Mouse (Mus musculus): ENCODE results near the gene Ndc80. TPM values are rescaled to one million over a fixed set of nuclear protein-coding genes. Genes with fewer than 3 reads are reported as not detected.
A peak's percentile ranks its signal among the peaks of the same experiment; 100 is the strongest.

Ndc80 gene
- polyA plus RNA-seq, 1 experiment from 2014 or later = 7.8 TPM

DNA sequence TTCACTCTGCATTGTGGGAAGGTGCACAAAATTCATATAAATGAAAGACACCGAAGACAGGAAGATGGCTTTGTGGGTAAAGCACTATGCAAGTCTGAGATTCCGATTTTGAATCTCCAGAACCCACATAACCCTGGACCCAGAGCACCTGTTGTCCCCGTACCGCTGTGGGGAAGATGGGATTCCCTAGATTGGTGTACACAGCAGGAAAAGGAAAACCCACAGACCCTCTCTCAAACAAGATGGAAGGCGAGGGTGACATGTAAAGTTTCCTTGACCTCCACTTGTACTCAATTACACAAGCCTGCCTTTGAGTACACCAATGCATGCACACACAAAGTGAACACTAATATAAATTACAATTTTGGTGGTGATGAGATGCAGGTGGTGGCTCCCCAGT is 41.9 kb downstream of the Ndc80 start:
- ATAC-seq = no peak
- H3K36me3 ChIP-seq (ENCODE audit: control insufficient read depth, insufficient read depth, low read length) = no peaks in the 10 kb centered on the region
- no peak overlapping the region for H3K9ac ChIP-seq (ENCODE audit: low read depth, low read length)
- H3K9me3 ChIP-seq (ENCODE audit: control insufficient read depth, low read length) = no peaks in the 10 kb centered on the region
- no peaks in the 10 kb centered on the region for H3K4me1 ChIP-seq (ENCODE audit: control insufficient read depth, insufficient read depth, low read depth, low read length)
- no peak overlapping the region for H3K27ac ChIP-seq (ENCODE audit: low read depth, low read length)
- no peaks in the 10 kb centered on the region for H3K27me3 ChIP-seq (replicated peaks; ENCODE audit: control insufficient read depth, insufficient read depth, low read length)
- H3K4me3 ChIP-seq (ENCODE audit: low read length) = no peak overlapping the region
- 90% methylated on average over 5 of the region's 5 CpGs for WGBS
- no peak overlapping the region for H3K4me2 ChIP-seq (ENCODE audit: low read length)

DNA sequence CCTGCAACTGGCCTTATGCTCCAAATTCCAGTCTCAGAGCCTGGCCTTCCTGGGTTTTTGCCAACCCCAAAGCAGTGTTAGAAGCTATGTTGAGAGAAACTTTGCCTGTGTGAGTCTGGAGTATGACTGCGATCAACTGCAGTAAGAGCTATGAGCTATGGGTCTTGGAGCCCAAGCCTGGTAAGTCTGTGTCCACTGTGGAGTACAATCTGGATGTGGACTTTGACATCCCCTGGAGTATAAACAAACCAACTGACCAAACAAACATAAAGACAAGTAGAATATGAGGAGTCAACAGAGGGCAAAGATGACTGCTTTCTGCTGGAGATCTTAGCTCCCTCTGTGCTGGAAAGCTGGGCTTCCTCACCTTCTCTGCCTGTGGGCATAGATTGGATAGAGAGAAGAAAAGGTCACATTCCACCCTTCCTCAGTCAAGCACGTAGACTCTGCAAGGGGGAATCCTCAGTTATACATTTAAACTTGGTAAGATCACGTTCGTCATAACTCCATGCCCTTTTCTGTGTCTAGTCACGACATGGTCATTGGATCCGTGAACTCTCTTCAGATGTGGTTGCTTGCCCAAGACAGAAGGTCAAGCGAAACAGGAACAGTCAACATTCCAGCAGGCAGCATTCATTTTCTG is 43.1 kb downstream of the Ndc80 start:
- no peak overlapping the region for H3K27ac ChIP-seq (ENCODE audit: low read depth, low read length)
- no peak for ATAC-seq
- H3K4me3 ChIP-seq (ENCODE audit: low read length) = no peak overlapping the region
- no peaks in the 10 kb centered on the region for H3K36me3 ChIP-seq (ENCODE audit: control insufficient read depth, insufficient read depth, low read length)
- no peak overlapping the region for H3K9ac ChIP-seq (ENCODE audit: low read depth, low read length)
- WGBS = 86% methylated on average over 7 of the region's 7 CpGs
- H3K27me3 ChIP-seq (replicated peaks; ENCODE audit: control insufficient read depth, insufficient read depth, low read length) = no peaks in the 10 kb centered on the region
- no peak overlapping the region for H3K4me2 ChIP-seq (ENCODE audit: low read length)
- H3K9me3 ChIP-seq (ENCODE audit: control insufficient read depth, low read length) = no peaks in the 10 kb centered on the region
- no peaks in the 10 kb centered on the region for H3K4me1 ChIP-seq (ENCODE audit: control insufficient read depth, insufficient read depth, low read depth, low read length)

DNA sequence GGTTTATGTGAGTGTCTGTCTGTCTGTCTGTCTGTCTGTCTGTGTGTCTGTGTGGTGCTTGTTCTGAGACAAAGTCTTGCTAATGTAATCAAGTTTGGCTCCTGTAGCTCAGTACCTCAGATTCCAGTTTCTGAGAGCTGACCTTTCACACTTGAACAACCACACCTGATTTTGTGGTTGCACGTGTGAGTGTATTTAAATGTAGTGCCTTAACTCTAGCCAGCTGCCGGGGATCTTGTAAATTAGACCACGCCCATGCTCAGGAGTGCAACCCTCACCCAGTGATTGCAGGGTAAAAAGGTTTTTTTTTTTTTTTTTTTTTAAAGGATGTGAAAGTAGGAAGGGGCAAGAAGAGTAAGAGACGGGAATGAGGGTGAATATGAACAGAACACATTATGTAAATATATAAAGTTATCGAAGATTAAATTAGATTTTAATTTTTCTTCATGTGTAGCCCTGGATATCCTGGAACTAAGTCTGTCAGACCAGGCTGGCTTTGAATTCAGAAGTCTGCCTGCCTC is 47.2 kb downstream of the Ndc80 start:
- H3K4me2 ChIP-seq (ENCODE audit: low read length) = no peak overlapping the region
- H3K9ac ChIP-seq (ENCODE audit: low read depth, low read length) = no peak overlapping the region
- ATAC-seq = no peak
- H3K9me3 ChIP-seq (ENCODE audit: control insufficient read depth, low read length) = no peaks in the 10 kb centered on the region
- no peak overlapping the region for H3K27ac ChIP-seq (ENCODE audit: low read depth, low read length)
- 72% methylated on average over 5 of the region's 5 CpGs for WGBS
- peaks cover 3% of the 10 kb centered on the region for H3K4me1 ChIP-seq (ENCODE audit: control insufficient read depth, insufficient read depth, low read depth, low read length)
- no peaks in the 10 kb centered on the region for H3K27me3 ChIP-seq (replicated peaks; ENCODE audit: control insufficient read depth, insufficient read depth, low read length)
- no peaks in the 10 kb centered on the region for H3K36me3 ChIP-seq (ENCODE audit: control insufficient read depth, insufficient read depth, low read length)
- H3K4me3 ChIP-seq (ENCODE audit: low read length) = no peak overlapping the region

DNA sequence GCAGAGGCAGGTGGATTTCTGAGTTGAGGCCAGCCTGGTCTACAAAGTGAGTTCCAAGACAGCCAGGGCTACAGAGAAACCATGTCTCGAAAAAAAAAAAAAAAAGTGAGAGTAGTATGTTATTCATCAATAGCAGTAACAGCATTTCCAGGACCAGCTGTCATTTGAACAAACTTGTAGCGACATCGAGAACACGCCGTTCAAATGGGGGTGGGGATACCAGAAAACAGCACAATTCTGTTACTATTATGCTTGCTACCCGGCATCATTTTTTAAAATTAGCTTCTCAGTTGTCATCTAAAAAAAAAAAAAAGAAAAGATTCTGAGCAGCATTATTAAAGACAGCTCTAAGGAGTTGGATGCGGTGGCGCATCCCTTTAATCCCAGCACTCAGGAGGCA is 49.2 kb downstream of the Ndc80 start:
- 96% methylated on average over 8 of the region's 8 CpGs for WGBS
- ATAC-seq = no peak
- no peak overlapping the region for H3K4me2 ChIP-seq (ENCODE audit: low read length)

DNA sequence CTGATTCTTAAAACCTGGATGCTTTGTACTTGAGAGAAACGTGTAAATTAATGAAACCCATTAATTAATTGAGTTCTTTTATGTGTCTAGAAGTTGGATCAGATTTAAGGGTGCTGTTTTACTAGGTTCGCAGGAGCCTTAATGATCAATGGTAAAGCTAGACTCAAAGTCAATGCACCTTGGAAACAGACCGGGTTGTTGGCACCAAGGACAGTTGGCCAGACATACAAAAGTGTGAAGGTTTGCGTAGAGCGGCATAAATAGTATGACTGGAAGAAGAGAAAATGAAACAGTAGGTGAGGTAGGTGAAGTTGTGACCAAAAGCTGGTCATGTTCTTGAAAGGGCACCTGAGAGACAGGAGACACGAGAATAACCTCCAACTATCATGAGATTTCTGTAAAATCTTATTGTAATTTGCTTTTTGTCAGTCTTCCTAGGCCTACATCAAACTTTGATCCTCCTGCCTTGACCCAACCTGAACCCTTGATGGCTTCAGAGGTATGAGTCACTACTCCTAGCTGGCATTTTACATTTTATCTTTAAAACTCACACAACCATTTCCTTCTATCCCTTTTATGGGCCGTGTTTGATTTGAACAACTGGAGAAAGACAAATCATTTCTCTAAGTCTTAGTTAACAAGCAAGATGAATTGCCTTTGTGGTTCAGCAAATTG is 50.2 kb downstream of the Ndc80 start:
- H3K27me3 ChIP-seq (replicated peaks; ENCODE audit: control insufficient read depth, insufficient read depth, low read length) = no peaks in the 10 kb centered on the region
- H3K36me3 ChIP-seq (ENCODE audit: control insufficient read depth, insufficient read depth, low read length) = no peaks in the 10 kb centered on the region
- ATAC-seq = no peak
- H3K9ac ChIP-seq (ENCODE audit: low read depth, low read length) = peak overlapping the region; percentile 81
- H3K4me3 ChIP-seq (ENCODE audit: low read length) = peak overlapping the region; percentile 93
- no peaks in the 10 kb centered on the region for H3K9me3 ChIP-seq (ENCODE audit: control insufficient read depth, low read length)
- 83% methylated on average over 7 of the region's 7 CpGs for WGBS
- no peak overlapping the region for H3K27ac ChIP-seq (ENCODE audit: low read depth, low read length)
- peak overlapping the region; percentile 63 for H3K4me2 ChIP-seq (ENCODE audit: low read length)
- H3K4me1 ChIP-seq (ENCODE audit: control insufficient read depth, insufficient read depth, low read depth, low read length) = peaks cover 11% of the 10 kb centered on the region

More for the DNA sequence above, 49.2 kb downstream of the Ndc80 start:
- H3K4me1 ChIP-seq (ENCODE audit: control insufficient read depth, insufficient read depth, low read depth, low read length) = peaks cover 11% of the 10 kb centered on the region
- no peak overlapping the region for H3K9ac ChIP-seq (ENCODE audit: low read depth, low read length)
- no peaks in the 10 kb centered on the region for H3K27me3 ChIP-seq (replicated peaks; ENCODE audit: control insufficient read depth, insufficient read depth, low read length)
- H3K27ac ChIP-seq (ENCODE audit: low read depth, low read length) = no peak overlapping the region
- H3K36me3 ChIP-seq (ENCODE audit: control insufficient read depth, insufficient read depth, low read length) = no peaks in the 10 kb centered on the region
- H3K9me3 ChIP-seq (ENCODE audit: control insufficient read depth, low read length) = no peaks in the 10 kb centered on the region
- H3K4me3 ChIP-seq (ENCODE audit: low read length) = no peak overlapping the region

DNA sequence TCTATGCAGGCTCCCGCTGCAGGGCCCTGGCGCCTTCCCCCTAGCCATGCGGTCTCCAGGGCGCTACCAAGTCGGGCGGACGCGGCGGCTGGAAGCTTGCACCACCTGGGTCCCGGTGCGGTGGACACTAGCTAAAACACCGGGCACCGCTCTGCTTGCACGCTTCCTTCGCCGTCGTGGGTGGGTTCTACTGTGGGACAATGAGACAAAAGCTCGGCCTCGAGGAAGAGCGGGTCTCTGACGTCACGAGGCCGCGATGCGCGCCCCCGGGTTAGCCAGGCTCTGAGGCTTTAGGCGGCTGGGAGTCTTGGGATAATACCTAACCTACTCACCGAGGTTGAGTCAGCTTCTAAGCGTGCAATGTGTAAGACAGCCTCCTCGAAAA is 51.0 kb downstream of the Ndc80 start:
- Histone ChIP-seq H3K4me1 (ENCODE audit: control insufficient read depth, insufficient read depth, low read depth, low read length) (peaks cover 11% of the 10 kb centered on the region), H3K36me3 (ENCODE audit: control insufficient read depth, insufficient read depth, low read length) (no peaks in the 10 kb centered on the region), H3K27ac (ENCODE audit: low read depth, low read length) (peak overlapping the region; percentile 93), H3K9me3 (ENCODE audit: control insufficient read depth, low read length) (no peaks in the 10 kb centered on the region), H3K4me3 (ENCODE audit: low read length) (peak overlapping the region; percentile 93), H3K9ac (ENCODE audit: low read depth, low read length) (peak overlapping the region; percentile 81), H3K4me2 (ENCODE audit: low read length) (peak overlapping the region; percentile 63), H3K27me3 (replicated peaks; ENCODE audit: control insufficient read depth, insufficient read depth, low read length) (no peaks in the 10 kb centered on the region)
- ATAC-seq = peak; percentile 83
- WGBS = under 1% methylated on average over 31 of the region's 31 CpGs

DNA sequence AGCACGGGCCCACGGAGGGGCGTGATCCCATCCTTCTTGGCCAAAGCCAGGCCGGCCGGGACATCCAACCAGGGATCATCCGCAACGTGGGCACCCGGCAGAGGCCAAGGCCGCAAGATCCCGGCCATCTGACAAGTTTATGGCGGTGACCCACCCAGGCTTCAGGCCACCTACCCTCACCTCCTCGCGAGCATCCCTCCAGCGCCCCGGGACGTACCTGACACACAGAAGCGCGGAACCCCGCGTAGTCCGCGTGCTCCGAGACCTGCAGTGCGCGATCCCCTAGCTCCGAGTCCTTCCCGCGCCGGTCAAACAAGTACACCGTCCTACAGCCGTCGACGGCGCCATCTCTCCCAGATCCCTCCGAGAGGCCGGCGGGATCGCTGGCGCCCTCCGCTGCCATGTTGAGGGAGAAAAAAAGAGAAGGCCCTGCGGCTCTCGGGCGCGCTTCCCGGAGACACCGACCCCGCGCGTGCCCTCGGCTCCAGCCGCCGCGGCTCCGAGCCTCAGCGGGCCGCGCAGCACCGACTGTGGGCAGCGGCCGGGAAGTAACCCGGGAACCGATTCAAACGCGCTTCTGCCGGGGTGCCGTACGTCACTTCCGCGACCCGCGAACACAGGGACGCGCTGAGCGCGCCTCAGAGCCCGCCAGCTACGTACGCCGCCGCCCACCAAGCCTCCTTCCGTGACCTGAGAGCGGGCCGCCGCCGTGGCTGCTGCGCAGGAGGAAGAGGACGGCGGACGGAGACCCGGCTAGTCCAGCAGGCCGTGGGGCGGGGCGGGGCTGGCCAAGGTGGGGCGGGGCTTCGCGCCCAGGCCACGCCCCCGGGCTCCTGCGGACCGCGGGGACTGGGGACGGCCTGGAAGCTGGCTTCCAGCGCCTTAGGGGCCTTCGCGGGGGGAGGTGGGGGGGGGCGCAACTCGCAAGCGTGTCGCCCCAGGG is 51.6 kb downstream of the Ndc80 start, which contains the start of gene Smchd1:
Smchd1 (minus strand) TSS at position 582 of the 943 bp plus-strand sequence.
- peak within 1 kb of the TSS; percentile 81 for H3K9ac ChIP-seq (ENCODE audit: low read depth, low read length)
- WGBS = under 1% methylated on average over 84 of the region's 109 CpGs

DNA sequence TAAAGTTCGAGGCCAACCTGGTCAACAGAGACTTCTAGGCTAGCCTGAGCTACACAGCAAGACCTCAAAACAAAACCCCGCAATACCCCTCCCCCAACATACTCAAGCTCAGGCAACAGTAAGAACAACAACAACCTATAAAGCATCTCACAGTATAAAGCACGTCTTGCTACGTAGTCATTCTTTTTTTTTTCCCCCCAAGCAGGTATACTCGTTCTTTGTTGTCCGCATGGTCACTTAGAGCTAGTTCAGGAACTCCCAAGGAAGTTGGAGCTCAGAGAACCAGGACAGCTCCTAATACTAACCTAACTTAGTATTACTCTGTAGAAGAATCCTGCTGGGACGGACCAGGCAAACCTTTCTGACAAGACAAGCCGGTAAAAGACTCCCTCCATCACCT is 52.5 kb downstream of the Ndc80 start:
- H3K4me2 ChIP-seq (ENCODE audit: low read length) = peak overlapping the region; percentile 94
- no peak for ATAC-seq
- H3K36me3 ChIP-seq (ENCODE audit: control insufficient read depth, insufficient read depth, low read length) = no peaks in the 10 kb centered on the region
- peak overlapping the region; percentile 81 for H3K9ac ChIP-seq (ENCODE audit: low read depth, low read length)
- peak overlapping the region; percentile 93 for H3K4me3 ChIP-seq (ENCODE audit: low read length)
- H3K4me1 ChIP-seq (ENCODE audit: control insufficient read depth, insufficient read depth, low read depth, low read length) = peaks cover 11% of the 10 kb centered on the region
- H3K9me3 ChIP-seq (ENCODE audit: control insufficient read depth, low read length) = no peaks in the 10 kb centered on the region
- H3K27me3 ChIP-seq (replicated peaks; ENCODE audit: control insufficient read depth, insufficient read depth, low read length) = no peaks in the 10 kb centered on the region
- H3K27ac ChIP-seq (ENCODE audit: low read depth, low read length) = no peak overlapping the region
- 16% methylated on average over 8 of the region's 8 CpGs for WGBS

More for the DNA sequence above, 51.6 kb downstream of the Ndc80 start, which contains the start of gene Smchd1:
- ATAC-seq = peak; percentile 97
- no peaks in the 10 kb centered on the region for H3K36me3 ChIP-seq (ENCODE audit: control insufficient read depth, insufficient read depth, low read length)
- no peaks in the 10 kb centered on the region for H3K27me3 ChIP-seq (replicated peaks; ENCODE audit: control insufficient read depth, insufficient read depth, low read length)
- no peaks in the 10 kb centered on the region for H3K9me3 ChIP-seq (ENCODE audit: control insufficient read depth, low read length)
- H3K27ac ChIP-seq (ENCODE audit: low read depth, low read length) = peak within 1 kb of the TSS; percentile 93
- H3K4me3 ChIP-seq (ENCODE audit: low read length) = peak within 1 kb of the TSS; percentile 93
- peak within 1 kb of the TSS; percentile 94 for H3K4me2 ChIP-seq (ENCODE audit: low read length)
- H3K4me1 ChIP-seq (ENCODE audit: control insufficient read depth, insufficient read depth, low read depth, low read length) = peaks cover 11% of the 10 kb centered on the region
